Mouse (Mus musculus) embryonic fibroblast, embryonic 13.5 days (primary cell): ENCODE results near the gene Tmem185b. TPM values are rescaled to one million over a fixed set of nuclear protein-coding genes. Genes with fewer than 3 reads are reported as not detected.

ENCODE experiments used
- H3K27ac ChIP-seq: 2 replicates; pipeline ENCODE4 v1.5.1; 2012; ENCODE audit warnings: low read length, control low read depth, inconsistent platforms; ENCODE audit not compliant: insufficient read depth
- H3K4me1 ChIP-seq: 2 replicates; pipeline ENCODE4 v1.6.1; 2011; ENCODE audit warnings: low read length; ENCODE audit not compliant: control insufficient read depth, insufficient read depth
- H3K4me3 ChIP-seq: 2 replicates; pipeline ENCODE4 v1.5.1; 2011; ENCODE audit warnings: mild to moderate bottlenecking, control low read depth, low read length; ENCODE audit not compliant: insufficient read depth
- CTCF ChIP-seq: IDR thresholded peaks from 2 replicates; pipeline ENCODE4 v1.5.1; 2011; ENCODE audit warnings: mild to moderate bottlenecking, control low read depth, low read length, moderate library complexity, borderline replicate concordance; ENCODE audit not compliant: insufficient read depth
- POLR2A ChIP-seq: IDR thresholded peaks from 2 replicates; pipeline ENCODE4 v1.6.1; 2011; ENCODE audit warnings: low read depth, mild to moderate bottlenecking, control low read depth, low read length, moderate library complexity
- polyA plus RNA-seq: library from polyadenylated mRNA; stranded (reverse); fragments of >200 nt; gene quantifications from 2 replicates; pipeline ENCODE4 v1.2.4, GENCODE M21; 2011; ENCODE audit warnings: low read depth; ENCODE audit not compliant: missing spikeins, insufficient read length

Tmem185b gene
- polyA plus RNA-seq, 1 experiment = 18.4 TPM

- TF ChIP-seq POLR2A = no peak
- no peak for TF ChIP-seq CTCF
- no peak overlapping the region for H3K4me3 ChIP-seq
These were observed 24.1 kb upstream of the Tmem185b start for GRCm38 (mm10) chr1:119501881-119502280.

GRCm38 (mm10) chr1:119502729-119503128, 23.2 kb upstream of the Tmem185b start:
- no peak overlapping the region for H3K27ac ChIP-seq
- peak overlapping the region; percentile 81 for H3K4me3 ChIP-seq
- H3K4me1 ChIP-seq = 0 out of 2 replicates have a peak, but pooled peaks cover 3% of the 10 kb centered on the region
- TF ChIP-seq POLR2A = no peak
- TF ChIP-seq CTCF = no peak

More at GRCm38 (mm10) chr1:119501881-119502280, 24.1 kb upstream of the Tmem185b start:
- Histone ChIP-seq H3K4me1 (0 out of 2 replicates have a peak, but pooled peaks cover 3% of the 10 kb centered on the region), H3K27ac (no peak overlapping the region)

GRCm38 (mm10) chr1:119503181-119503580, 22.8 kb upstream of the Tmem185b start:
- Histone ChIP-seq H3K4me1 (0 out of 2 replicates have a peak, but pooled peaks cover 3% of the 10 kb centered on the region), H3K4me3 (peak overlapping the region; percentile 81), H3K27ac (peak overlapping the region; percentile 74)
- no peak for TF ChIP-seq CTCF
- no peak for TF ChIP-seq POLR2A

GRCm38 (mm10) chr1:119503808-119504207, 22.2 kb upstream of the Tmem185b start:
- peak overlapping the region; percentile 74 for H3K27ac ChIP-seq
- H3K4me3 ChIP-seq = peak overlapping the region; percentile 81
- 0 out of 2 replicates have a peak, but pooled peaks cover 3% of the 10 kb centered on the region for H3K4me1 ChIP-seq
- no peak for TF ChIP-seq CTCF
- TF ChIP-seq POLR2A = no peak

- H3K4me3 ChIP-seq = peak within 1 kb of the TSS; percentile 81
- TF ChIP-seq CTCF (no peak), POLR2A (peak; percentile 87)
- H3K27ac ChIP-seq = peak within 1 kb of the TSS; percentile 74
These were observed 21.5 kb upstream of the Tmem185b start, which contains the start of gene Ralb for GRCm38 (mm10) chr1:119504260-119505062. TSS of gene Ralb (minus strand) at chr1:119504794.

GRCm38 (mm10) chr1:119505951-119506350, 20.0 kb upstream of the Tmem185b start:
- Histone ChIP-seq H3K27ac (no peak overlapping the region), H3K4me1 (peaks cover 6% of the 10 kb centered on the region; the same call in 1 of the 2 replicates), H3K4me3 (no peak overlapping the region)
- no peak for TF ChIP-seq POLR2A
- TF ChIP-seq CTCF = no peak

More at GRCm38 (mm10) chr1:119504260-119505062, 21.5 kb upstream of the Tmem185b start, which contains the start of gene Ralb:
- H3K4me1 ChIP-seq = peaks cover 6% of the 10 kb centered on the region; the same call in 1 of the 2 replicates

- H3K27ac ChIP-seq = no peak overlapping the region
- peaks cover 6% of the 10 kb centered on the region; the same call in 1 of the 2 replicates for H3K4me1 ChIP-seq
- H3K4me3 ChIP-seq = no peak overlapping the region
- no peak for TF ChIP-seq POLR2A
These were observed 17.4 kb upstream of the Tmem185b start for GRCm38 (mm10) chr1:119508548-119508947.

- Histone ChIP-seq H3K27ac (no peak overlapping the region), H3K4me3 (no peak overlapping the region), H3K4me1 (peaks cover 6% of the 10 kb centered on the region; the same call in 1 of the 2 replicates)
- TF ChIP-seq CTCF (no peak), POLR2A (no peak)
These were observed 16.5 kb upstream of the Tmem185b start for GRCm38 (mm10) chr1:119509474-119509873.

GRCm38 (mm10) chr1:119510409-119510808, 15.6 kb upstream of the Tmem185b start:
- H3K27ac ChIP-seq = no peak overlapping the region
- no peak for TF ChIP-seq POLR2A
- no peak for TF ChIP-seq CTCF
- peaks cover 3% of the 10 kb centered on the region; the same call in 1 of the 2 replicates for H3K4me1 ChIP-seq
- H3K4me3 ChIP-seq = no peak overlapping the region

GRCm38 (mm10) chr1:119510857-119511256, 15.1 kb upstream of the Tmem185b start:
- TF ChIP-seq POLR2A (no peak), CTCF (no peak)
- Histone ChIP-seq H3K4me3 (no peak overlapping the region), H3K27ac (no peak overlapping the region), H3K4me1 (peaks cover 3% of the 10 kb centered on the region; the same call in 1 of the 2 replicates)
